Mouse (Mus musculus) kidney, embryonic 16.5 days (tissue): ENCODE measurements around the gene Ergic3. TPM values are rescaled to one million over a fixed set of nuclear protein-coding genes. Genes with fewer than 3 reads are reported as not detected.
A peak's percentile ranks its signal among the peaks of the same experiment; 100 is the strongest.

Experiments used
- ATAC-seq: fragments of 200-750 bp; cut with Nextera tagmentation; 2 replicates; pipeline ENCODE4 v1.8.0; 2017; ENCODE audit warnings: moderate TSS enrichment; ENCODE audit not compliant: low FRiP score, low TSS enrichment
- H3K27ac ChIP-seq: fragments of 300-500 bp; sonication (generic); 2 replicates; pipeline ENCODE4 v1.5.1; 2014; ENCODE audit warnings: low read length
- H3K27me3 ChIP-seq: fragments of 300-500 bp; sonication (generic); 2 replicates; pipeline ENCODE4 v1.6.1; 2014; ENCODE audit warnings: low read length, control low read depth, mixed read lengths; ENCODE audit not compliant: insufficient read depth
- H3K36me3 ChIP-seq: fragments of 300-500 bp; sonication (generic); 2 replicates; pipeline ENCODE4 v1.6.1; 2014; ENCODE audit warnings: low read length, control low read depth, mixed read lengths; ENCODE audit not compliant: insufficient read depth
- H3K4me1 ChIP-seq: fragments of 300-500 bp; sonication (generic); 2 replicates; pipeline ENCODE4 v1.6.1; 2014; ENCODE audit warnings: low read length, control low read depth, mixed read lengths; ENCODE audit not compliant: insufficient read depth
- H3K4me2 ChIP-seq: fragments of 300-500 bp; sonication (generic); replicated peaks from 2 replicates; pipeline ENCODE4 v1.6.1; 2014; ENCODE audit warnings: low read depth, low read length
- H3K4me3 ChIP-seq: fragments of 300-500 bp; sonication (generic); 2 replicates; pipeline ENCODE4 v1.5.1; 2014; ENCODE audit warnings: mild to moderate bottlenecking, low read length
- H3K9ac ChIP-seq: fragments of 300-500 bp; sonication (generic); replicated peaks from 2 replicates; pipeline ENCODE4 v1.6.1; 2014; ENCODE audit warnings: low read length
- H3K9me3 ChIP-seq: fragments of 300-500 bp; sonication (generic); 2 replicates; pipeline ENCODE4 v1.6.1; 2016; ENCODE audit warnings: low read length, control low read depth
- WGBS: fragments of 180-500 bp; shearing (Covaris S2); extraction: QIAGEN DNeasy Blood & Tissue Kit; methylation state at CpG from one replicate; pipeline ENCODE4 v1.1.7; 2014; 5-methylcytosine and 5-hydroxymethylcytosine counted together
- polyA plus RNA-seq: library from polyadenylated mRNA; unstranded; fragments of >200 nt; fragmentation: Nextera tagmentation; extraction: Ambion mirVana; gene quantifications from 2 replicates; pipeline ENCODE4 v1.2.1, GENCODE M21; 2015

Gene Ergic3
- polyA plus RNA-seq, 1 experiment from 2014 or later = 302 TPM

GRCm38 (mm10) chr2:156052816-156053215, 45.0 kb downstream of the Ergic3 start, which contains the start of gene Fer1l4:
Gene Fer1l4, minus strand, starts transcription at chr2:156052947.
- H3K27ac ChIP-seq = no peak within 1 kb of the TSS
- H3K4me1 ChIP-seq = no peaks in the 10 kb centered on the region
- no peak within 1 kb of the TSS for H3K4me3 ChIP-seq
- ATAC-seq = no peak
- H3K9ac ChIP-seq = no peak within 1 kb of the TSS
- WGBS = 79% methylated on average over 9 of the region's 9 CpGs
- H3K27me3 ChIP-seq = no peaks in the 10 kb centered on the region
- no peak within 1 kb of the TSS for H3K4me2 ChIP-seq
- no peaks in the 10 kb centered on the region for H3K36me3 ChIP-seq
- H3K9me3 ChIP-seq = no peaks in the 10 kb centered on the region

- under 1% methylated on average over 68 of the region's 81 CpGs for WGBS
- H3K4me2 ChIP-seq = peak within 1 kb of the TSS; percentile 96
- no peaks in the 10 kb centered on the region for H3K9me3 ChIP-seq
- H3K9ac ChIP-seq = peak within 1 kb of the TSS; percentile 86
- peaks cover 8% of the 10 kb centered on the region for H3K4me1 ChIP-seq
- ATAC-seq = peak; percentile 87
- H3K4me3 ChIP-seq = peak within 1 kb of the TSS; percentile 73
- peaks cover 16% of the 10 kb centered on the region for H3K36me3 ChIP-seq
- no peaks in the 10 kb centered on the region for H3K27me3 ChIP-seq
- peak within 1 kb of the TSS; percentile 85 for H3K27ac ChIP-seq
These were observed 57.5 kb downstream of the Ergic3 start, which contains the start of gene Spag4 for GRCm38 (mm10) chr2:156065099-156066041. Gene Spag4, plus strand, starts transcription at chr2:156065175.

- H3K4me3 ChIP-seq = peak overlapping the region; percentile 73
- no peak overlapping the region for H3K27ac ChIP-seq
- peaks cover 8% of the 10 kb centered on the region for H3K4me1 ChIP-seq
- 26% methylated on average over 10 of the region's 10 CpGs for WGBS
- no peaks in the 10 kb centered on the region for H3K27me3 ChIP-seq
- peak overlapping the region; percentile 86 for H3K9ac ChIP-seq
- peak overlapping the region; percentile 96 for H3K4me2 ChIP-seq
- no peaks in the 10 kb centered on the region for H3K9me3 ChIP-seq
- peaks cover 23% of the 10 kb centered on the region for H3K36me3 ChIP-seq
- peak; percentile 16; the same call in 1 of the 2 replicates for ATAC-seq
These were observed 58.3 kb downstream of the Ergic3 start for GRCm38 (mm10) chr2:156066126-156066525.

Other genes starting within 250 kb of the Ergic3 start
- gene Mmp24, start 232.7 kb upstream of the Ergic3 start, polyA plus RNA-seq = 0.07 and 0.09 TPM in 2 replicates
- 18.9 and 20.0 TPM in 2 replicates for gene BC029722, start 188.6 kb upstream of the Ergic3 start, polyA plus RNA-seq
- 216 and 233 TPM in 2 replicates for gene Eif6, start 181.1 kb upstream of the Ergic3 start, polyA plus RNA-seq
- gene Fam83c, start 173.2 kb upstream of the Ergic3 start, polyA plus RNA-seq = 0.18 and 0.21 TPM in 2 replicates
- gene Uqcc1, start 77.7 kb upstream of the Ergic3 start, polyA plus RNA-seq = 84.1 and 94.3 TPM in 2 replicates
- gene Gm15557, start 67.3 kb upstream of the Ergic3 start, polyA plus RNA-seq = not detected in 2 replicates
- 0.64 and 1.3 TPM in 2 replicates for gene Gdf5, start 62.7 kb upstream of the Ergic3 start, polyA plus RNA-seq
- 18.1 and 19.8 TPM in 2 replicates for gene Cep250, start 51.6 kb upstream of the Ergic3 start, polyA plus RNA-seq
- gene 6430550D23Rik, start 68 bp upstream of the Ergic3 start, polyA plus RNA-seq = 1.4 and 2.2 TPM in 2 replicates
- gene Fer1l4, start 44.9 kb downstream of the Ergic3 start, polyA plus RNA-seq = 0.15 and 0.37 TPM in 2 replicates
- gene Spag4, start 57.1 kb downstream of the Ergic3 start, polyA plus RNA-seq = 2.8 and 3.3 TPM in 2 replicates
- gene Cpne1, start 103.9 kb downstream of the Ergic3 start, polyA plus RNA-seq = 70.6 and 75.8 TPM in 2 replicates
- 27.7 and 29.3 TPM in 2 replicates for gene Rbm12, start 103.9 kb downstream of the Ergic3 start, polyA plus RNA-seq
- 22.0 and 26.5 TPM in 2 replicates for gene Gm28036, start 119.0 kb downstream of the Ergic3 start, polyA plus RNA-seq
- 361 and 371 TPM in 2 replicates for gene Romo1, start 136.0 kb downstream of the Ergic3 start, polyA plus RNA-seq
- gene Nfs1, start 136.1 kb downstream of the Ergic3 start, polyA plus RNA-seq = 56.1 and 60.1 TPM in 2 replicates
- 569 and 661 TPM in 2 replicates for gene Rbm39, start 172.2 kb downstream of the Ergic3 start, polyA plus RNA-seq
- gene Phf20, start 188.4 kb downstream of the Ergic3 start, polyA plus RNA-seq = 68.2 and 82.5 TPM in 2 replicates